Mouse (Mus musculus) bone marrow, adult 2 months (tissue): Measurements from ENCODE around the gene Scn8a. TPM values are rescaled to one million over a fixed set of nuclear protein-coding genes. Genes with fewer than 3 reads are reported as not detected.

Experiments
- H3K27ac ChIP-seq: fragments of 200-500 bp; 2 replicates; pipeline ENCODE4 v1.5.1; 2012; ENCODE audit warnings: low read depth, mild to moderate bottlenecking, control low read depth, inconsistent platforms, low read length; ENCODE audit not compliant: control insufficient read depth, poor library complexity, insufficient read depth
- H3K4me1 ChIP-seq: fragments of 200-500 bp; 2 replicates; pipeline ENCODE4 v1.6.1; 2011; ENCODE audit warnings: low read length; ENCODE audit not compliant: control insufficient read depth, insufficient read depth
- H3K4me3 ChIP-seq: fragments of 200-500 bp; replicated peaks from 2 replicates; pipeline ENCODE3; 2011; ENCODE audit warnings: mild to moderate bottlenecking, low read depth, low read length, control low read depth; ENCODE audit not compliant: control insufficient read depth
- CTCF ChIP-seq: fragments of 200-500 bp; IDR thresholded peaks from 2 replicates; pipeline ENCODE4 v1.5.1; 2011; ENCODE audit warnings: low read length, control low read depth; ENCODE audit not compliant: control insufficient read depth, insufficient read depth
- POLR2A ChIP-seq: fragments of 200-500 bp; IDR thresholded peaks from 2 replicates; pipeline ENCODE4 v1.6.1; 2011; ENCODE audit warnings: low read depth, mild to moderate bottlenecking, control low read depth, low read length, borderline replicate concordance; ENCODE audit not compliant: control insufficient read depth
- WGBS: fragments of 180-500 bp; shearing (Covaris S2); methylation state at CpG from one replicate; pipeline ENCODE4 v1.1.7; 2018; 5-methylcytosine and 5-hydroxymethylcytosine counted together
- polyA plus RNA-seq: library from polyadenylated mRNA; stranded (reverse); fragments of >200 nt; gene quantifications from 2 replicates; pipeline ENCODE4 v1.2.4, GENCODE M21; 2011; ENCODE audit warnings: low replicate concordance; ENCODE audit not compliant: missing spikeins, insufficient read depth, insufficient read length

Scn8a gene
- polyA plus RNA-seq, 1 experiment: not detected

DNA sequence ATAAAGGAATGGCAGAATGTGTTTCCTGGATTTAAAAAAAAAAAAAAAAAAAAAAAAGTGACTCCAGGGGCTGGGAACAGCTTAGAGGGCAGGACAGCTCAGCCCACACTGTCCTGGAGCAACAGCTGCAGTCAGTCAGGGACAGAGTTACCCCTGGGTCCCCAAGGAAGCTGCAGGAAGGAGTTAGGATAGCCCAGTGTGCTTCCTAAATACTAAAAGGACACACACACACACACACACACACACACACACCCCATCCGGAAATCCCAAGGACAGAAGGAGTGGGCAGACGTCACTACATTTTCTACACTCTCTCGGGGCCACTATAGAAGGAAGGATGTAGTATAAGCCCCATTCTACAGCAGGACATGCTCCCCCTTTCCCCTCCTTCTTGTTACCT lies 198.4 kb downstream of the Scn8a start:
- H3K4me1 ChIP-seq: peaks cover 2% of the 10 kb centered on the region
- WGBS: 48% methylated on average over 3 of the region's 3 CpGs
- no peak overlapping the region for H3K4me3 ChIP-seq
- no peak overlapping the region for H3K27ac ChIP-seq
- TF ChIP-seq POLR2A: no peak
- TF ChIP-seq CTCF: no peak

DNA sequence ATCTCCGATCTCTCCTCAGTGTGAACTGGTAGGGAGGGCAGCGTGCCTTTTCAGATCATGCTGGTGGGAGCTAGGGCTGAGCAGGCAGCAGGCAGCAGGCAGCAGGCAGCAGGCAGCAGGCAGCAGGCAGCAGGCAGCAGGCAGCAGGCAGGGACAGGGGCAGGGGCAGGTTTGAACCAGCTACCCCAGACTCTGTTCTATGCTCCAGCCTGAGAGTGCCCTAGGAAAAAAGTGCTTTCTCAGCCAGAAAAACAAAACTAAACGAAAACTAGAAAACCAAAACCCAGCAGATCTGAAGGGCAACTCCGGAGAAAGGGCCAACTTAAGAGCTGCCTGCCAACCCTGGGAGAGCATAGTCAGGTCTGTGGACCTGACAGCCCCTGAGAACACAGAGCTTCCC lies 199.0 kb downstream of the Scn8a start:
- H3K4me1 ChIP-seq: no peaks in the 10 kb centered on the region
- TF ChIP-seq CTCF (no peak), POLR2A (no peak)
- H3K27ac ChIP-seq: no peak overlapping the region
- 76% methylated on average over 4 of the region's 4 CpGs for WGBS
- H3K4me3 ChIP-seq: no peak overlapping the region

DNA sequence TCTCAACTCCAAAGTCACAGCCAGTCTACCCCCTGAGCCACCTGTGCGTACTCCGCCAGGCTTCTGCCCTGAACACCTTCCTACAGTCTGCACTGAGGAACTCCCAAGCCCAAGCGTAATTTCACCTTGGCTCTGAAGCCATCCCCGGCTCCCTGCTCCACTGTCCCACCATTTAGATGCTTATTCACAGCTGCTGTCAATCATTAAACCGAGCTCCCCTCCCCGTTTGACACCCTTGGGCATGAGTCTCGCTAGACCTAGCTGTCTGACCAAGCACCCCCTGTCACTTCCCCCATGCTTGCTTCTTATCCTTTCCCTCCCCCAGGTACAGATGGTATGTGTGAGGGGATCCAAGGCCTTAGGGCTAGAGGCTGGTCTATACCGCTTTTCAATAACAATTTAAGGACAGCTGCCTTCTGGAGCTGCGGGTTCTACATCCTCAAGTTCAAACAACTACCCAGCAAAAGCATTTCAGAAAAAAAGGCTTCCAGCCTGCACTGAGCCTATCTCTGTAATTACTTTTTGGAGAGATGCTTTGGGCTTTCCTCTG lies 200.1 kb downstream of the Scn8a start:
- 64% methylated on average over 9 of the region's 9 CpGs for WGBS
- no peak overlapping the region for H3K27ac ChIP-seq
- TF ChIP-seq CTCF (no peak), POLR2A (no peak)
- H3K4me1 ChIP-seq: no peaks in the 10 kb centered on the region
- H3K4me3 ChIP-seq: no peak overlapping the region

DNA sequence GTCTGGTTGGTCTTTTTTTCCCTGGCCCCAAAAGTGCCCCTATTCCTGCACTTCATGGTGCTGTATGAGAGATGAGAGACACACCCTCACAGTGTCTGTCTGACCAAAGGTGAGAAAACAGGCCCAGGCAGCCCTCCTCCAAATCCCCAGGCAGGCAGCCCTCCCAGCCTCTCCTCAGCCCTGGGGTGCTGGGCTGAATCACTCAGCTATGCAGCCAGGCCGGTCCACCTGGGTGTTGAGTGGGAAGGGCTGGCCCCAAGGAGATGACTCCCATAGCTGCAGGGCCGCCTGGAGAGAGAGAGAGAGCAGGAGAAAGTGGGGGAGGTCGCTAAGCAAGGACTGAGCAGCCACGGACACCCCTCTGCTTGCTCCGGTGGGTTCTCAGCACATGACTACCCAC lies 201.1 kb downstream of the Scn8a start:
- no peak for TF ChIP-seq POLR2A
- no peak for TF ChIP-seq CTCF
- Histone ChIP-seq H3K27ac (no peak overlapping the region), H3K4me1 (no peaks in the 10 kb centered on the region), H3K4me3 (no peak overlapping the region)
- WGBS: 63% methylated on average over 5 of the region's 5 CpGs

DNA sequence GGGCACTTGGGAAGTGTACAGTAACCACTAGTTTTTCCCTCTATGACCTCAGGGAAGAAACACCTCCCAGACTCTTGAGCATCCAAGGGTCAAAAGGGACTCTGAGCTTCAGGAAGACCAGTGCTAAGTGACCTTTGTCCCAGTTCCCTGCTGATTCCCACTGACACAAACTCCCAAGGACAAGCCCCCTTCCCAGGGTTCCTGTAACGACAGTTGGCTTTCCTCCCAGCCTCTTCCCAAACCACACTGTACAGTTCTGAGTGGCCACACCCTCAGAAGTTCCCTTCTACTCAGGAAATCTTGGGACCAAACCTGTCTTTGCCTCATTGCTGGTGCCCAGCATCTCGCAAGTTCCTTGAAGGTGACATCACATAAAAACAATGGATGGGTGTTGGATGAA lies 203.1 kb downstream of the Scn8a start:
- WGBS: 61% methylated on average over 2 of the region's 2 CpGs
- Histone ChIP-seq H3K27ac (no peak overlapping the region), H3K4me3 (no peak overlapping the region), H3K4me1 (no peaks in the 10 kb centered on the region)
- TF ChIP-seq CTCF (no peak), POLR2A (no peak)

DNA sequence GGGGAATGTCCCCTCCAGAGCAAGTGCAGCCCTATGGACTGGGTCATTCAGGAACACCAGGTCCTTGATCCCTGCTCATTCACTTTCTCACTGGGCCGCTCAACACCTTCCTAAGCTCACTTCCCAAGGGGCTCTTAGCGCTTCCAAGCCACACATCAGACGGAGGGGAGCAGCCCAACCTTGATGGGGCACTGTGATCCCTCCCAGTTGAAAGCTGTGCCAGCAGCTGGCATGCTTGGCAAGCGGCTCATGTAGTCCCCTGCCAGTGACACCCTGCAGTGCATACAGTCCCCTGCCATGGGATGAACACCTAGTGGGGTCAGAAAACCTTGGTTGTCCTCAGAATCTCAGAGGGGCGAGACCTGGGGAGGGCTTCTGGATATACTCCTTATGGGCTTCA lies 204.4 kb downstream of the Scn8a start:
- Histone ChIP-seq H3K27ac (no peak overlapping the region), H3K4me1 (no peaks in the 10 kb centered on the region), H3K4me3 (no peak overlapping the region)
- TF ChIP-seq CTCF (no peak), POLR2A (no peak)
- WGBS: 74% methylated on average over 5 of the region's 5 CpGs

DNA sequence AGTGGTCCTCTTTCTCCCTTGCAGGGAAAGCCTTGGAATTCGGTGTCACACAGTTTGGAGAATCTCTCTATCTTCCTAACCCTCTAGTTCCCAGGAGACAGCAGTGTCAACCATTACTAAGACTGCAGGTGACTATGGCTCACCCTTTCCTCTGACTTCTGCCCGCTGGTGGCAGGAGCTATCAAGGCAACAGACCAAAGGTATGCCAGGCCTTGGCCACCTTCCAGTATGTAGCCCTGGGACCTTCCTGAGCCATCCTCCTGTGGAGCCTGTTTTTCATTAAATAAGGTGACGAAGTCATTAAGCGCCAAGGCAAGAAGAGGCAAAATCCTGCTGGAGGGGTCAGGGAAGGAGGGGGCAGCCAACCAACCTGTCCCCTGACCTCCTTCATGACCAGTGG lies 205.5 kb downstream of the Scn8a start:
- TF ChIP-seq POLR2A (no peak), CTCF (no peak)
- Histone ChIP-seq H3K27ac (no peak overlapping the region), H3K4me1 (no peaks in the 10 kb centered on the region), H3K4me3 (no peak overlapping the region)
- WGBS: 78% methylated on average over 4 of the region's 4 CpGs

DNA sequence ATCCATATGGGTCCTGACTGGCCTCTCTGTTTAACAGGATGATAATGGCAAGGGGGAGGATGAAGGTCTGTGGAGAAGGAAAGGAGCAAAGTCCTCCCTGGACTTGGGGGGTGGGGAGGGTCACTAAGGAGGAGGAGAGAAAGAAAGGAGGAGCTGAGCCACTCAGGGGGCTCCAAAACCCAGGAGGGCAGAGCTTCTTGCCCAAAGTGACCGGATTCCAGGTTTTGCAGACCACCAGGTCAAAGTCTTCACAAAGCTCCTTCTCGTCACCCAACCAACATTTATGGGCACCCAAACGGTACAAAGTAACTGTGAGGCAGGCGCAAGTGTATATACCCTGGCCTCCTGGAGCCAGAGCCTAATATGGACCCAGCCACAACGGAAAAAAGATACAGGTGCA lies 206.0 kb downstream of the Scn8a start:
- Histone ChIP-seq H3K4me3 (no peak overlapping the region), H3K27ac (no peak overlapping the region), H3K4me1 (no peaks in the 10 kb centered on the region)
- TF ChIP-seq POLR2A: no peak
- WGBS: 70% methylated on average over 5 of the region's 5 CpGs

DNA sequence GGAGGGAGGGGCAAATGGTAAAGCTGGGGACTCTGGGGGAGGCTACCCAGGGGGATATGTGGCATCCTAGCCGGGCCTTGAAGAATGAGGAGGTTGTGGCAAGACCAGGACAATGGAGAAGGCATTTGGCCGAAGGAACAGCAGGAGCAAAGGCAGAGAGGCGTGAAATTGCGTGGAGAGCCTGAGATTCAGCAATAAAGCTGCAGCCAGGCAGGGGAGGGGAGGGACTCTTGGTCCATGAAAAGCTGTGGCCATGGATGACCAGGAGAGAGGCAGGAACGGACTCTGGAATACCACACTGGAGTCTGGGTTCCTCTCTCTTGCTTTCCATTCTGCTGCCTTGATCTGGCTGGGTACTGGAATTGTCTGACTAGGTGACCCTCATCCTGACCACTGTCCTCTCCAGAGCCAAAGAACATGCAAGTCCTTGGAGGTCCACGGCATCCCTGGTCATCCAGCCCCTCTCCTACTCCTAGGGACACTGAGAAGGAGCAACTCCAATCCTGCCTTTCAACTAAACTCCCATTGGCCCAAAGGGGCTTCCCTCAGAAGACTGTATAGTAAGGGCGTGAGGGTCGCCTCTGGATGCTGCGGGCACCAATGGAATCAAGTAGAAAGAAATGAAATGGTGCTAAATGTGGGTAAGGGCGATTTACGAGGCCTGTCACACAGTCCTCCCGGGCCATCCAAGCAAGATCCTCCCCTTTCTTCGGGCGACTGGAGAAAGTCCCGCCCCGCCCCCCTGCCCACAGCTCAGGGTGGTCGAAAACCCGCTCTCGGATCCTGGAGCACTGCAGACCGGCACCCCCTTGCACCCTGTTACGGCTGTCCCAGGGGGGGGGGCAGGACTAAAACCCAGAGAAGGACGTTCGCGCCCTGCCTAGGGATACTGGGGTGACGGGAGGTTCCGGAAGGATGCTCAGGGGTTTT lies 206.7 kb downstream of the Scn8a start:
- Histone ChIP-seq H3K4me1 (no peaks in the 10 kb centered on the region), H3K27ac (no peak overlapping the region), H3K4me3 (no peak overlapping the region)
- no peak for TF ChIP-seq POLR2A
- TF ChIP-seq CTCF: no peak
- 26% methylated on average over 26 of the region's 26 CpGs for WGBS
